Mouse (Mus musculus) testis, postnatal 10 days (tissue): ENCODE measurements around the gene Pigr.

ENCODE experiments used
- DNase-seq: peaks from one replicate; pipeline ENCODE4 v3.0.0; 2021; ENCODE audit warnings: low spot score

The Pigr gene

GRCm38 (mm10) chr1:130877889-130878614 lies 51.6 kb downstream of the Pigr start:
- peak; percentile 51 for DNase-seq

GRCm38 (mm10) chr1:130879927-130880326 lies 53.4 kb downstream of the Pigr start:
- peak; percentile 25 for DNase-seq

- peak; percentile 8 for DNase-seq
These were observed 56.7 kb downstream of the Pigr start for GRCm38 (mm10) chr1:130883146-130883545.

- DNase-seq = no peak
These were observed 60.9 kb downstream of the Pigr start, which contains the start of gene Il24 for GRCm38 (mm10) chr1:130887354-130887753. Il24 (minus strand) TSS chr1:130887454.

- no peak for DNase-seq
These were observed 66.0 kb downstream of the Pigr start for GRCm38 (mm10) chr1:130892446-130892845.

- no peak for DNase-seq
These were observed 67.0 kb downstream of the Pigr start for GRCm38 (mm10) chr1:130893329-130894040.

GRCm38 (mm10) chr1:130894468-130894867 lies 68.0 kb downstream of the Pigr start:
- DNase-seq = no peak
